Mouse (Mus musculus) 3134 (cell line): Measurements from ENCODE around the gene Mettl7a2.

Experiments used
- DNase-seq: peaks from one replicate; pipeline ENCODE4 v3.0.0-alpha.2; 2011; ENCODE audit warnings: low spot score; ENCODE audit not compliant: insufficient read length; ENCODE audit errors: extremely low read depth

Mettl7a2 gene

GRCm38 (mm10) chr15:100391599-100391998, 38.6 kb downstream of the Mettl7a2 start:
- no peak for DNase-seq

- no peak for DNase-seq
These were observed 40.0 kb downstream of the Mettl7a2 start for GRCm38 (mm10) chr15:100393016-100393415.

GRCm38 (mm10) chr15:100395561-100395960, 42.6 kb downstream of the Mettl7a2 start:
- DNase-seq: no peak

GRCm38 (mm10) chr15:100400592-100401250, 47.7 kb downstream of the Mettl7a2 start:
- DNase-seq: no peak

- no peak for DNase-seq
These were observed 48.8 kb downstream of the Mettl7a2 start for GRCm38 (mm10) chr15:100401811-100402210.

- no peak for DNase-seq
These were observed 49.3 kb downstream of the Mettl7a2 start for GRCm38 (mm10) chr15:100402347-100402746.

- no peak for DNase-seq
These were observed 49.8 kb downstream of the Mettl7a2 start for GRCm38 (mm10) chr15:100402798-100403197.

GRCm38 (mm10) chr15:100403318-100404000, 50.5 kb downstream of the Mettl7a2 start:
- no peak for DNase-seq

- DNase-seq: no peak
These were observed 53.1 kb downstream of the Mettl7a2 start for GRCm38 (mm10) chr15:100406088-100406487.

- DNase-seq: peak; percentile 52
These were observed 58.1 kb downstream of the Mettl7a2 start for GRCm38 (mm10) chr15:100410918-100411672.
